Mouse (Mus musculus) hindbrain, postnatal 0 days (tissue): ENCODE results near the gene Dbn1. TPM values are rescaled to one million over a fixed set of nuclear protein-coding genes. Genes with fewer than 3 reads are reported as not detected.

Source experiments
- ATAC-seq: fragments of 200-750 bp; cut with Nextera tagmentation; 2 replicates; pipeline ENCODE4 v1.8.0; 2017; ENCODE audit warnings: mild to moderate bottlenecking, moderate TSS enrichment, moderate library complexity
- DNase-seq: peaks from one replicate; pipeline ENCODE4 v3.0.0-alpha.2; 2015; ENCODE audit warnings: low spot score
- H3K27ac ChIP-seq: fragments of 300-500 bp; sonication (generic); 2 replicates; pipeline ENCODE4 v1.5.1; 2014; ENCODE audit warnings: mild to moderate bottlenecking
- H3K27me3 ChIP-seq: fragments of 300-500 bp; sonication (generic); 2 replicates; pipeline ENCODE4 v1.6.1; 2014; ENCODE audit warnings: low read length, mixed read lengths; ENCODE audit not compliant: insufficient read depth
- H3K36me3 ChIP-seq: fragments of 300-500 bp; sonication (generic); 2 replicates; pipeline ENCODE4 v1.6.1; 2014; ENCODE audit warnings: low read length, mixed read lengths; ENCODE audit not compliant: insufficient read depth
- H3K4me1 ChIP-seq: fragments of 300-500 bp; sonication (generic); 2 replicates; pipeline ENCODE4 v1.6.1; 2014; ENCODE audit warnings: antibody characterized with exemption, low read length, mixed read lengths; ENCODE audit not compliant: insufficient read depth
- H3K4me2 ChIP-seq: fragments of 300-500 bp; sonication (generic); 2 replicates; pipeline ENCODE4 v1.6.1; 2014; ENCODE audit warnings: low read depth, mild to moderate bottlenecking, low read length, moderate library complexity, mixed read lengths
- H3K4me3 ChIP-seq: fragments of 300-500 bp; sonication (generic); 2 replicates; pipeline ENCODE4 v1.5.1; 2014; ENCODE audit warnings: low read length
- H3K9ac ChIP-seq: fragments of 300-500 bp; sonication (generic); replicated peaks from 2 replicates; pipeline ENCODE4 v1.6.1; 2014; ENCODE audit warnings: mild to moderate bottlenecking, low read length, moderate library complexity, mixed read lengths
- H3K9me3 ChIP-seq: fragments of 300-500 bp; sonication (generic); 2 replicates; pipeline ENCODE4 v1.6.1; 2016; ENCODE audit warnings: low read length, mixed read lengths
- CTCF ChIP-seq: IDR thresholded peaks from 2 replicates; pipeline ENCODE4 v1.5.1; 2016; ENCODE audit warnings: antibody characterized with exemption, control low read depth, low read depth
- WGBS: fragments of 180-500 bp; shearing (Covaris S2); extraction: QIAGEN DNeasy Blood & Tissue Kit; methylation state at CpG from one replicate; pipeline ENCODE4 v1.1.7; 2014; 5-methylcytosine and 5-hydroxymethylcytosine counted together
- microRNA-seq, 2 experiments: library from miRNA; unstranded; fragments of <30 nt; microRNA quantifications; one replicate each; pipeline ENCODE4; 2016
- polyA plus RNA-seq: library from polyadenylated mRNA; unstranded; fragments of >200 nt; fragmentation: Nextera tagmentation; extraction: Ambion mirVana; gene quantifications from 2 replicates; pipeline ENCODE4 v1.2.1, GENCODE M21; 2015
- total RNA-seq: library from RNA; depleted of rRNA; stranded (reverse); fragments of >200 nt; gene quantifications from 2 replicates; pipeline ENCODE4 v1.2.3, GENCODE M21; 2014; rRNA removed

Gene Dbn1
- total and polyA plus RNA-seq, 2 experiments from 2014 or later = 369 to 442 TPM

DNA sequence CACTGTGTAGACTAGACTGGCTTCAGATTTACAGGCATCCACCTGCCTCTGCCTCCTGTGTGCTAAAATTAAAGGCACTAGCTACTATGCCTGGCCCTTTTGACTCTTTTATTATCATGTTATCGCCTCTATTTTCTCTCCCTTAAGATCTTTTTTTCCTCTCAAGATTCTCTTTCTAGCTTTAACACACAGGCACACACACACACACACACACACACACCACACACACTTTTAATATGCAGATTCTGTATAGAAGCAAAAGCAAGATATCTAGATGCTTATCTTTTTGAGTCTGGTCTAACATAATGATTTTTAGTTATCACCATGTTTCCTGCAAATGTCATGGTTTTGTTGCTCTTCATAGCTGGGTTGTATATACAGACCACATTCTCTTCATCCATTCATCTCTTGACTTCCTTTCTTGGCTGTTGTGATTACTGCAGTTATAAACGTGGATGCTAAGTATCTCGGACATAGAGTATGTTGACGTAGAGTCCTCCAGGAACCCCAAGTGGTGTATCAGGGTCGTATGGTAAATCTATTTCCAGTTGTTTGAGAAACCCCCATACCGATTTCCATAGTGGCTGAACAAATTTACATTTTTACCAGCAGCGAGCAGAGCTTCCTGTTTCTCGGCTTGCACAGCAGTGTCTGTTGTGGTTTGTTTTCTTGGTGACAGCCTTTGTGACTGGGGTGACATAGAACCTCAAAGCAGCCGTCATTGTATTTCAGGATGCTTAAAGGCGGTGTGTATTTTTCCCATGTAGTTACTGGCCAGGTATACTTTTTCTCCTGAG lies 55.8 kb downstream of the Dbn1 start:
- TF ChIP-seq CTCF = no peak
- Histone ChIP-seq H3K4me3 (no peak overlapping the region), H3K27ac (no peak overlapping the region), H3K4me2 (no peak overlapping the region), H3K27me3 (no peaks in the 10 kb centered on the region), H3K36me3 (no peaks in the 10 kb centered on the region), H3K9me3 (0 out of 2 replicates have a peak, but pooled peaks cover 2% of the 10 kb centered on the region), H3K4me1 (no peaks in the 10 kb centered on the region), H3K9ac (no peak overlapping the region)
- no peak for DNase-seq
- WGBS = 74% methylated on average over 10 of the region's 10 CpGs
- ATAC-seq = no peak

DNA sequence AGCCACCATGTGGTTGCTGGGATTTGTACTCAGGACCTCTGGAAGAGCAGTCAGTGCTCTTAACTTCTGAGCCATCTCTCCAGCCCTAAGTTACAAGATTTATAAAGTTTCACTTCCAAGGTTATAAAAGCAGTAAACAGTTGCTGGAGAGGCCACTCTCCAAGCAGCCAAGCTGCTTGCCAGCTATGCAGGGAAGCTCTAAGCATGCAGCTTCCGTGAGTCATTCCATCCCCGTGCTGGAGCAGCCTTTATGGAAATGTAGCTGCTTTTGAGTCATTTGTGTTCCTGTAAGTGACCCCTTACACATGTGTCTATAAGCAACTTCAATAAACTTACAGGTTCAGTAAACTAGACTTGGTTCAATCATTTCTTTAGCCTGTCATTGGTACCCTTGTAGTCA lies 57.3 kb downstream of the Dbn1 start:
- 82% methylated on average over 2 of the region's 2 CpGs for WGBS
- H3K27me3 ChIP-seq = no peaks in the 10 kb centered on the region
- no peak overlapping the region for H3K9ac ChIP-seq

DNA sequence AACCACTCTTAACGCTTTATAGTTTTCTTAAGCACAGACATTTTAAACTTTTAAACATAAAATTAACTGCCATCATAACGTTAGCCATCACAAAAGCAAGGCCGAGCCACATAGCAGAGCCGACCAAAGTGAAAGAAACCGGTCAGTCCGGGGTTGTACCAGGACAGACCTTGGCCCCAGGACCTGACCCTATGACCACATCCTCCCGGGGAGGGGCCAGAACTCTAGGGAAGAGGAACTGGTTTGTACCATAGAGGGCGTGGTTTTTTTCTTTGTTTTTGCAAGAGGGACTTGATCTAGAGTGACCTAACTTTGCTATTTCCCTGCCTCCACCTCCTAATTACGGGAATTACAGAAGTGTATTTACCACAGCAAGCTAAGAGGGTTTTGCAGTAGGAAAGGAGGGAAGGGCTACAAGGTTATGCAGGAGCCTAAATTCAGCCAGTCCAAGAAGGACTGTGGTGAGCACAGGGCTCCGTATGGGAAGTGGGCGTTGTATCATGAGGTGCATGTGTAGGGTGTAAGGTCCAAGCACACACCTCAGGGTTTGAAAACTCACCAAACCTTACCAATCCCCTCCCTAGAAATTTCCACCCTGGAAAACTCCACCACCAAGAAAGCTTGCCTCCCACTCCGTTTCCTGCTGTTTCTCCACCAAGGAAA lies 58.6 kb downstream of the Dbn1 start:
- no peak for ATAC-seq
- 73% methylated on average over 12 of the region's 12 CpGs for WGBS

More for the DNA sequence above, 57.3 kb downstream of the Dbn1 start:
- H3K4me3 ChIP-seq = no peak overlapping the region
- 0 out of 2 replicates have a peak, but pooled peaks cover 2% of the 10 kb centered on the region for H3K9me3 ChIP-seq
- H3K27ac ChIP-seq = no peak overlapping the region
- H3K4me2 ChIP-seq = no peak overlapping the region
- TF ChIP-seq CTCF = no peak
- no peak for ATAC-seq
- DNase-seq = no peak
- no peaks in the 10 kb centered on the region for H3K4me1 ChIP-seq
- H3K36me3 ChIP-seq = no peaks in the 10 kb centered on the region

GRCm38 (mm10) chr13:55426613-55427012 lies 61.3 kb downstream of the Dbn1 start, which contains the start of gene F12:
Gene F12 (minus strand): TSS chr13:55426793.
- ATAC-seq (no peak), DNase-seq (no peak)
- TF ChIP-seq CTCF = no peak
- H3K27me3 ChIP-seq = no peaks in the 10 kb centered on the region
- no peak within 1 kb of the TSS for H3K4me3 ChIP-seq
- WGBS = 89% methylated on average over 10 of the region's 10 CpGs
- H3K4me1 ChIP-seq = no peaks in the 10 kb centered on the region
- H3K9ac ChIP-seq = no peak within 1 kb of the TSS
- H3K27ac ChIP-seq = no peak within 1 kb of the TSS
- H3K36me3 ChIP-seq = no peaks in the 10 kb centered on the region
- H3K4me2 ChIP-seq = no peak within 1 kb of the TSS
- H3K9me3 ChIP-seq = 0 out of 2 replicates have a peak, but pooled peaks cover 2% of the 10 kb centered on the region

More for the DNA sequence above, 58.6 kb downstream of the Dbn1 start:
- Histone ChIP-seq H3K4me2 (no peak overlapping the region), H3K36me3 (no peaks in the 10 kb centered on the region), H3K9me3 (0 out of 2 replicates have a peak, but pooled peaks cover 2% of the 10 kb centered on the region), H3K27ac (no peak overlapping the region), H3K27me3 (no peaks in the 10 kb centered on the region), H3K9ac (no peak overlapping the region), H3K4me3 (no peak overlapping the region), H3K4me1 (no peaks in the 10 kb centered on the region)
- no peak for TF ChIP-seq CTCF
- no peak for DNase-seq

Small RNAs within 50 kb of the gene (microRNA-seq; reads per million reads assigned to microRNA genes)
- gene Mir6943 = 0 to 1.1 reads per million in 2 experiments
- gene Mir6944 = 23.3 to 27.5 reads per million in 2 experiments
- gene Mir6945 = 1.9 to 2.5 reads per million in 2 experiments

Other genes starting within 250 kb of the Dbn1 start
- gene Prelid1, start 167.6 kb downstream of the Dbn1 start, total RNA-seq = 197 and 213 TPM in 2 replicates
- 309 and 327 TPM in 2 replicates for gene Prelid1, start 167.6 kb downstream of the Dbn1 start, polyA plus RNA-seq
- gene Rab24, start 166.2 kb downstream of the Dbn1 start, total RNA-seq = 65.3 and 78.8 TPM in 2 replicates
- gene Rab24, start 166.2 kb downstream of the Dbn1 start, polyA plus RNA-seq = 84.7 and 89.4 TPM in 2 replicates
- gene Mxd3, start 158.3 kb downstream of the Dbn1 start, total RNA-seq = 16.3 and 16.8 TPM in 2 replicates
- gene Mxd3, start 158.3 kb downstream of the Dbn1 start, polyA plus RNA-seq = 11.2 and 11.7 TPM in 2 replicates
- gene Lman2, start 125.3 kb downstream of the Dbn1 start, total RNA-seq = 60.7 and 72.2 TPM in 2 replicates
- gene Lman2, start 125.3 kb downstream of the Dbn1 start, polyA plus RNA-seq = 36.4 and 37.0 TPM in 2 replicates
- gene Rgs14, start 118.4 kb downstream of the Dbn1 start, total RNA-seq = 0.36 and 0.78 TPM in 2 replicates
- 0.69 and 0.76 TPM in 2 replicates for gene Rgs14, start 118.4 kb downstream of the Dbn1 start, polyA plus RNA-seq
- gene Slc34a1, start 89.9 kb downstream of the Dbn1 start, total RNA-seq = not detected in 2 replicates
- not detected in 2 replicates for gene Slc34a1, start 89.9 kb downstream of the Dbn1 start, polyA plus RNA-seq
- 0.52 TPM in 1 of 2 replicates, not detected in the other for gene Pfn3, start 72.9 kb downstream of the Dbn1 start, total RNA-seq
- gene Pfn3, start 72.9 kb downstream of the Dbn1 start, polyA plus RNA-seq = 0.37 and 0.68 TPM in 2 replicates
- gene F12, start 61.3 kb downstream of the Dbn1 start, total RNA-seq = not detected in 2 replicates
- 0.26 and 0.48 TPM in 2 replicates for gene F12, start 61.3 kb downstream of the Dbn1 start, polyA plus RNA-seq
- 72.2 and 72.6 TPM in 2 replicates for gene Grk6, start 43.0 kb downstream of the Dbn1 start, total RNA-seq
- gene Grk6, start 43.0 kb downstream of the Dbn1 start, polyA plus RNA-seq = 34.7 and 35.5 TPM in 2 replicates
- gene Prr7, start 23.8 kb downstream of the Dbn1 start, total RNA-seq = 106 and 119 TPM in 2 replicates
- gene Prr7, start 23.8 kb downstream of the Dbn1 start, polyA plus RNA-seq = 4.6 and 4.9 TPM in 2 replicates
- gene Pdlim7, start 25.6 kb upstream of the Dbn1 start, total RNA-seq = 43.4 and 49.9 TPM in 2 replicates
- 133 TPM in 2 replicates for gene Pdlim7, start 25.6 kb upstream of the Dbn1 start, polyA plus RNA-seq
- 4.7 and 5.2 TPM in 2 replicates for gene Dok3, start 41.2 kb upstream of the Dbn1 start, total RNA-seq
- gene Dok3, start 41.2 kb upstream of the Dbn1 start, polyA plus RNA-seq = 1.1 and 1.6 TPM in 2 replicates
- 48.6 and 53.4 TPM in 2 replicates for gene Ddx41, start 48.5 kb upstream of the Dbn1 start, total RNA-seq
- 44.4 and 47.2 TPM in 2 replicates for gene Ddx41, start 48.5 kb upstream of the Dbn1 start, polyA plus RNA-seq
- gene Fam193b, start 83.0 kb upstream of the Dbn1 start, total RNA-seq = 60.2 and 87.5 TPM in 2 replicates
- gene Fam193b, start 83.0 kb upstream of the Dbn1 start, polyA plus RNA-seq = 38.8 and 38.9 TPM in 2 replicates
- 59.3 and 66.7 TPM in 2 replicates for gene Tmed9, start 85.6 kb upstream of the Dbn1 start, total RNA-seq
- 105 and 117 TPM in 2 replicates for gene Tmed9, start 85.6 kb upstream of the Dbn1 start, polyA plus RNA-seq
- 66.7 and 66.8 TPM in 2 replicates for gene B4galt7, start 111.8 kb upstream of the Dbn1 start, total RNA-seq
- 42.9 and 44.0 TPM in 2 replicates for gene B4galt7, start 111.8 kb upstream of the Dbn1 start, polyA plus RNA-seq
- gene Caml, start 134.9 kb upstream of the Dbn1 start, total RNA-seq = 70.3 and 76.2 TPM in 2 replicates
- gene Caml, start 134.9 kb upstream of the Dbn1 start, polyA plus RNA-seq = 105 and 115 TPM in 2 replicates
- gene Ddx46, start 146.9 kb upstream of the Dbn1 start, total RNA-seq = 17.9 and 18.7 TPM in 2 replicates
- gene Ddx46, start 146.9 kb upstream of the Dbn1 start, polyA plus RNA-seq = 19.9 and 23.4 TPM in 2 replicates
- 132 and 145 TPM in 2 replicates for gene B230219D22Rik, start 205.0 kb upstream of the Dbn1 start, total RNA-seq
- gene B230219D22Rik, start 205.0 kb upstream of the Dbn1 start, polyA plus RNA-seq = 51.7 and 55.0 TPM in 2 replicates
- 111 and 113 TPM in 2 replicates for gene Txndc15, start 226.5 kb upstream of the Dbn1 start, total RNA-seq
- gene Txndc15, start 226.5 kb upstream of the Dbn1 start, polyA plus RNA-seq = 129 TPM in 2 replicates
- gene Pcbd2, start 239.3 kb upstream of the Dbn1 start, total RNA-seq = 4.9 and 11.0 TPM in 2 replicates
- 32.1 and 35.6 TPM in 2 replicates for gene Pcbd2, start 239.3 kb upstream of the Dbn1 start, polyA plus RNA-seq